Mouse (Mus musculus): ENCODE data around the gene Gm42791.

Gm42791 gene

GRCm38 (mm10) chr5:148863409-148863808, 131.5 kb downstream of the Gm42791 start:
- no peak for DNase-seq

GRCm38 (mm10) chr5:148862853-148863252, 132.1 kb downstream of the Gm42791 start:
- DNase-seq: no peak

DNA sequence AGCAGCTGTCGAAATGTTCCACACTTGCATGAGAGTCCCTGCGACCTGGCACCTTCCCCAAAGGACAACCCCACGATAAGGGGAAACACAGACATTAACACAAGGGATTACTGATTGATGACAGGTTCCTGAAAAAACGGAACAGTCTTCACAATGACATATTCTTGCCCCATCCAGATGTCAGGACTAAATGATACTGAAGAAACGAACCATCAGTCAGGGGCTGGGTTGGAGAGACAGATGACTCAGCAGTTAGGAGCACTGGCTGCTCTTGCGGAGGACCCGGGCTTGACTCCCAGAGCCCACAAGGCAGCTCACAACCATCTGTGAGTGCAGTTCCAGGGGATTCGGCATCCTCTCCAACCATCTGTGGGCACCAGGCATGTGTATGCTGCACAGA, 132.8 kb downstream of the Gm42791 start:
- DNase-seq: no peak

- no peak for DNase-seq
Observed at GRCm38 (mm10) chr5:148857522-148857921, 137.4 kb downstream of the Gm42791 start.

DNA sequence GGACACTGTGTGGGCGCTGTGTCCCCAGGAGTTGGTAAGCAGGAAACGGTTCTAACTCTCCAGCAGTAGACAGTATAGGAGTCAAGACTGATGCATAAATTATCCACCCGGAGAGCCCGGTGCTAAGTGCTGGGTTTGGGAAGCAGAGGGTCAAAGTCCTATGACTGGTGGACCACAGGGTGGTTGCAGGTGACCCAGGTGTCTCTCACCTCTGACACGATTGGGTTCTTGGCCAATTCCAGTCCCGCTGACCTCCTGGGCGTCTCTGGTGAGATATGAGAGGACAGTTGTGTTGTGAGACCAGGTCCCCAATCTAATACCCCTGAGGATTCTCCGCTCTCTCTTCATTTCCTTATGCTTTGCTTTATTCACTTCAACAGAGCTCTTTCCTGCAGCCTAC, 139.9 kb downstream of the Gm42791 start:
- DNase-seq: no peak

GRCm38 (mm10) chr5:148854166-148854565, 140.8 kb downstream of the Gm42791 start:
- DNase-seq: no peak

DNA sequence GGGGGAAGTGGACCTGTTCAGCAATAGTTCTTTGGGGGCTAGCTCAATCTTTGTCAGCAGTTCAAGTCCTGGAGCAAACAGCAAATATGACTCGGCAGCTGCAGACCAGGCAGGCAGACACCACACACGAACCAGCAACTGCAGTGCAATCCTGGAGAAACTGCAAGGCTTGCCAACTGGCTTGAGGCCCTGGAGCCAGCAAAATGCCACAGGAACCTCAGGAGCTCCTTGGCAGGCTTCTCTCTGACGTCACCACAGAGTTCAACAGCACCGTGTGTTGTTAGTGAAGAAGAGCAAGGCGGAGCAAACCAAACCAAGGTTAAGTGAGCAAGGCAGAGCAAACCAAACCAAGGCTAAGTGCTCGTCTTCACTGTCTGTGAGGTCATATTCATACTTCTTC, 145.4 kb downstream of the Gm42791 start:
- no peak for DNase-seq

GRCm38 (mm10) chr5:148847032-148847431, 147.9 kb downstream of the Gm42791 start:
- no peak for DNase-seq

Data from cerebellum, adult 11-12 months (tissue).